Mouse (Mus musculus): Measurements from ENCODE around the gene Gm44790. TPM values are rescaled to one million over a fixed set of nuclear protein-coding genes. Genes with fewer than 3 reads are reported as not detected.

Gm44790 gene
- polyA plus RNA-seq, 1 experiment: not detected

GRCm38 (mm10) chr6:86393187-86393586 lies 33.3 kb upstream of the Gm44790 start:
- Histone ChIP-seq H3K36me3 (ENCODE audit: control insufficient read depth) (peaks cover 48% of the 10 kb centered on the region), H3K27me3 (ENCODE audit: control insufficient read depth) (peaks cover 7% of the 10 kb centered on the region), H3K9me3 (ENCODE audit: control insufficient read depth, low read length) (no peaks in the 10 kb centered on the region), H3K4me3 (replicated peaks) (no peak overlapping the region), H3K4me1 (ENCODE audit: control insufficient read depth) (peaks cover 41% of the 10 kb centered on the region)
- TF ChIP-seq GATA1 (IDR thresholded peaks at IDR 0.05; ENCODE audit: low read length) (no peak), TAL1 (IDR thresholded peaks at IDR 0.05; ENCODE audit: low read length) (no peak)

GRCm38 (mm10) chr6:86394078-86394720 lies 32.3 kb upstream of the Gm44790 start:
- H3K36me3 ChIP-seq (ENCODE audit: control insufficient read depth): peaks cover 38% of the 10 kb centered on the region
- H3K4me1 ChIP-seq (ENCODE audit: control insufficient read depth): peaks cover 41% of the 10 kb centered on the region
- peaks cover 16% of the 10 kb centered on the region for H3K27me3 ChIP-seq (ENCODE audit: control insufficient read depth)
- H3K9me3 ChIP-seq (ENCODE audit: control insufficient read depth, low read length): no peaks in the 10 kb centered on the region
- TF ChIP-seq GATA1 (IDR thresholded peaks at IDR 0.05; ENCODE audit: low read length) (no peak), TAL1 (IDR thresholded peaks at IDR 0.05; ENCODE audit: low read length) (no peak)
- H3K4me3 ChIP-seq (replicated peaks): no peak overlapping the region

- peak overlapping the region; percentile 23 for H3K4me3 ChIP-seq (replicated peaks)
- peaks cover 41% of the 10 kb centered on the region for H3K4me1 ChIP-seq (ENCODE audit: control insufficient read depth)
- peaks cover 18% of the 10 kb centered on the region for H3K27me3 ChIP-seq (ENCODE audit: control insufficient read depth)
- H3K36me3 ChIP-seq (ENCODE audit: control insufficient read depth): peaks cover 34% of the 10 kb centered on the region
- no peaks in the 10 kb centered on the region for H3K9me3 ChIP-seq (ENCODE audit: control insufficient read depth, low read length)
- no peak for TF ChIP-seq TAL1 (IDR thresholded peaks at IDR 0.05; ENCODE audit: low read length)
- no peak for TF ChIP-seq GATA1 (IDR thresholded peaks at IDR 0.05; ENCODE audit: low read length)
These were observed 31.4 kb upstream of the Gm44790 start for GRCm38 (mm10) chr6:86395021-86395420.

- H3K4me1 ChIP-seq (ENCODE audit: control insufficient read depth): peaks cover 46% of the 10 kb centered on the region
- H3K27me3 ChIP-seq (ENCODE audit: control insufficient read depth): peaks cover 18% of the 10 kb centered on the region
- no peaks in the 10 kb centered on the region for H3K9me3 ChIP-seq (ENCODE audit: control insufficient read depth, low read length)
- TF ChIP-seq TAL1 (IDR thresholded peaks at IDR 0.05; ENCODE audit: low read length): no peak
- TF ChIP-seq GATA1 (IDR thresholded peaks at IDR 0.05; ENCODE audit: low read length): no peak
- peaks cover 25% of the 10 kb centered on the region for H3K36me3 ChIP-seq (ENCODE audit: control insufficient read depth)
- H3K4me3 ChIP-seq (replicated peaks): peak overlapping the region; percentile 96
These were observed 30.5 kb upstream of the Gm44790 start for GRCm38 (mm10) chr6:86395969-86396368.

DNA sequence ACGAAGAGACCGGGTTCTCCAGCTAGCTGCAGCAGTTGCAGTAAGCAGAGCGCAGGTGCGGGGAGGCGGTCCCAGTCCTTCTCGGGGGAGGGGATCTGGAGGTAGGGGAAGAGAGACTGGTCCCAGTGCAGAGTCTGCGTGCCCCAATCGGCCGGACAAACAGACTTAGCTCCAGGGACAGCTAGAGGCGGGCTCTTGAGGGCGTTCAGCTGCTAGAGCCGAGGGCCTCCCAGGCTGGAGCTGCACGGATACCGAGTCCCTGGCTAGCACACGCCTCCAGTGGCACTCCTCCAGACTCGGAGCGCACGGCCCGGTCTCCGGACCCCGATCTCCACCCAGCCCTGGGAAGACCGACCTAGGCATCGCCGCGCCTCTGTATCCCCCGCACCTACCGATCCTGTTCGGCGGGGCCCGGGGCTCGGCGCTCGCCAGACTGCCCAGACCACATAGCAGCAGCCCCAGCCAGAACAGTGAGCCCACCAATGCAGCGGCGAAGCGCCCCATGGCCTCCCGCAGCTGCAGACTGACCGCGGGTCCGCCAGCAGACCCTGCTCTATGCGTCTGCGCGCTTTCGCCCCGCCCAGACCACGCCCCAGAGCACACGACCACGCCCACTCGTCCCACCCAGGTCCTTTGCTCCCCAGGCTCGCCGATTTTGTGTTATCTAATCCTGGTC lies 29.7 kb upstream of the Gm44790 start, which contains the start of gene Pcyox1:
TSS of gene Pcyox1 (minus strand) at position 574 of the 676 bp plus-strand sequence.
- H3K4me1 ChIP-seq (ENCODE audit: control insufficient read depth): peaks cover 53% of the 10 kb centered on the region
- H3K36me3 ChIP-seq (ENCODE audit: control insufficient read depth): peaks cover 17% of the 10 kb centered on the region
- H3K27me3 ChIP-seq (ENCODE audit: control insufficient read depth): peaks cover 18% of the 10 kb centered on the region
- TF ChIP-seq GATA1 (IDR thresholded peaks at IDR 0.05; ENCODE audit: low read length): no peak
- TF ChIP-seq TAL1 (IDR thresholded peaks at IDR 0.05; ENCODE audit: low read length): no peak
- H3K4me3 ChIP-seq (replicated peaks): peak within 1 kb of the TSS; percentile 96
- no peaks in the 10 kb centered on the region for H3K9me3 ChIP-seq (ENCODE audit: control insufficient read depth, low read length)

DNA sequence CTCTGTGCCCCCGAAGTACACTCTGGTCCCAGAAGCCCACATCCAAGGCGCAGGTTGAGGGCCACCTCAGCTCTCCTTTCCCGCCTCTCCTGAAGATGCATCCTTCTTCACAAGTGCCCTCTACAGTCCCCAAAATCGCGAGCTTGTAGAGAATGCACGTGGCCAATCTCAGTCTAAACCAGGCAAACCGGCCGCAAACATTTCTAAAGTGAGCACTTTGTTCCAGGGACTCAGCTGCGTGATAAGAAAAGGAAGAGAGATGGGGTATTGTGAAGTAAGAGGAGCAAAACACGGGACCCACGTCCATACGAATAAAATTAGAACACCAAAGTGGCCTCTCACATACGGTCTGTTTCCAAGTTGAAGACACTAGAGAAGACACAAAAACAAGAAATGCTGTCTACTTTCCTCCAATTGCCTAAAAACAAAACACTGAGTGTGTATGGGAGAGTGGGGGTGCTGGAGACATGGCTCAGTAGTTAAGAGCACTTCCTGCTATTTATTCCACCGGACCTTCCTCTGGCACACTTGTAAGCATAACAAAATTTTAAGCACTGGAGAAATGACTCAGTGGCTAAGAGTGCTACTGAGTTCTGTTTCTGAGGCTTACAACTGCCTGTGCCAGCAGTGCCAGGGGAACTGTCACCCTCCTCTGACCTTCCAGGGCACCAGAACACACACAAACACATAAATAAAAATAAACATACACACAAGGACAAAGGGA lies 29.0 kb upstream of the Gm44790 start:
- TF ChIP-seq GATA1 (IDR thresholded peaks at IDR 0.05; ENCODE audit: low read length) (no peak), TAL1 (IDR thresholded peaks at IDR 0.05; ENCODE audit: low read length) (no peak)

DNA sequence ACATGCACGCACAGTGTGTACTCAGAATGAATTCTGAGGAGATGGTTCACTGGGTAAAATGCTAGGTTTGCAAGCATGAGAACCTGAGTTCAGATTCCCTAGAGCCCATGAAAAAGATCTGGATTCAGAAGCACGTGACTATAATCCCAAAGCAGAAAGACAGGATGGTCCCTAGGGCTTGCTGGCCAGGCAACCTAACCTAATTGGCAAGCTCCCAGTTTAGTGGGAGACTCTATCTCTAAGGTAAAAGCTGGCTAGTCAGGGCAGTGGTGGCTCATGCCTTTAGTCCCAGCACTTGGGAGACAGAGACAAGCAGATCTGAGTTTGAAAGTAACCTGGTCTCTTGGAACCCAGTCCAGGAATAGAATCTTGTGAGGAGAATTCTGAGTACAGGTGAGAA lies 27.5 kb upstream of the Gm44790 start:
- H3K36me3 ChIP-seq (ENCODE audit: control insufficient read depth): peaks cover 4% of the 10 kb centered on the region
- H3K4me3 ChIP-seq (replicated peaks): no peak overlapping the region
- H3K9me3 ChIP-seq (ENCODE audit: control insufficient read depth, low read length): no peaks in the 10 kb centered on the region
- peaks cover 18% of the 10 kb centered on the region for H3K27me3 ChIP-seq (ENCODE audit: control insufficient read depth)
- H3K4me1 ChIP-seq (ENCODE audit: control insufficient read depth): peaks cover 60% of the 10 kb centered on the region
- no peak for TF ChIP-seq TAL1 (IDR thresholded peaks at IDR 0.05; ENCODE audit: low read length)

More for the DNA sequence above, 29.0 kb upstream of the Gm44790 start:
- Histone ChIP-seq H3K4me1 (ENCODE audit: control insufficient read depth) (peaks cover 53% of the 10 kb centered on the region), H3K27me3 (ENCODE audit: control insufficient read depth) (peaks cover 18% of the 10 kb centered on the region), H3K9me3 (ENCODE audit: control insufficient read depth, low read length) (no peaks in the 10 kb centered on the region), H3K4me3 (replicated peaks) (peak overlapping the region; percentile 96), H3K36me3 (ENCODE audit: control insufficient read depth) (peaks cover 10% of the 10 kb centered on the region)

GRCm38 (mm10) chr6:86399995-86400394 lies 26.5 kb upstream of the Gm44790 start:
- no peak overlapping the region for H3K4me3 ChIP-seq (replicated peaks)
- TF ChIP-seq TAL1 (IDR thresholded peaks at IDR 0.05; ENCODE audit: low read length) (no peak), GATA1 (IDR thresholded peaks at IDR 0.05; ENCODE audit: low read length) (no peak)
- peaks cover 18% of the 10 kb centered on the region for H3K27me3 ChIP-seq (ENCODE audit: control insufficient read depth)
- no peaks in the 10 kb centered on the region for H3K36me3 ChIP-seq (ENCODE audit: control insufficient read depth)
- peaks cover 55% of the 10 kb centered on the region for H3K4me1 ChIP-seq (ENCODE audit: control insufficient read depth)
- H3K9me3 ChIP-seq (ENCODE audit: control insufficient read depth, low read length): no peaks in the 10 kb centered on the region

- TF ChIP-seq TAL1 (IDR thresholded peaks at IDR 0.05; ENCODE audit: low read length) (no peak), GATA1 (IDR thresholded peaks at IDR 0.05; ENCODE audit: low read length) (no peak)
- Histone ChIP-seq H3K27me3 (ENCODE audit: control insufficient read depth) (peaks cover 18% of the 10 kb centered on the region), H3K4me3 (replicated peaks) (peak overlapping the region; percentile 35), H3K9me3 (ENCODE audit: control insufficient read depth, low read length) (no peaks in the 10 kb centered on the region), H3K4me1 (ENCODE audit: control insufficient read depth) (peaks cover 56% of the 10 kb centered on the region), H3K36me3 (ENCODE audit: control insufficient read depth) (no peaks in the 10 kb centered on the region)
These were observed 25.5 kb upstream of the Gm44790 start for GRCm38 (mm10) chr6:86400972-86401371.

All from erythroblast, embryonic 14.5 days (primary cell).